Mouse (Mus musculus) neural tube, embryonic 14.5 days (tissue): ENCODE measurements around the gene Epha5. TPM values are rescaled to one million over a fixed set of nuclear protein-coding genes. Genes with fewer than 3 reads are reported as not detected.

Experiments used
- ATAC-seq: fragments of 200-750 bp; cut with Nextera tagmentation; 2 replicates; pipeline ENCODE4 v1.8.0; 2017; ENCODE audit warnings: low read depth, mild to moderate bottlenecking, moderate TSS enrichment, moderate library complexity
- H3K27ac ChIP-seq: fragments of 300-500 bp; sonication (generic); 2 replicates; pipeline ENCODE4 v1.5.1; 2014; ENCODE audit warnings: low read depth, mild to moderate bottlenecking, control low read depth, low read length, moderate library complexity, mixed read lengths
- H3K27me3 ChIP-seq: fragments of 300-500 bp; sonication (generic); 2 replicates; pipeline ENCODE4 v1.6.1; 2014; ENCODE audit warnings: low read length; ENCODE audit not compliant: control insufficient read depth, insufficient read depth
- H3K36me3 ChIP-seq: fragments of 300-500 bp; sonication (generic); 2 replicates; pipeline ENCODE4 v1.6.1; 2014; ENCODE audit warnings: low read length, mixed read lengths; ENCODE audit not compliant: control insufficient read depth, insufficient read depth
- H3K4me1 ChIP-seq: fragments of 300-500 bp; sonication (generic); 2 replicates; pipeline ENCODE4 v1.6.1; 2014; ENCODE audit warnings: low read length; ENCODE audit not compliant: control insufficient read depth, insufficient read depth
- H3K4me2 ChIP-seq: fragments of 300-500 bp; sonication (generic); 2 replicates; pipeline ENCODE4 v1.6.1; 2014; ENCODE audit warnings: mild to moderate bottlenecking, low read depth, low read length, control low read depth
- H3K4me3 ChIP-seq: fragments of 300-500 bp; sonication (generic); 2 replicates; pipeline ENCODE4 v1.5.1; 2014; ENCODE audit warnings: low read depth, low read length, control low read depth, mixed read lengths
- H3K9ac ChIP-seq: fragments of 300-500 bp; sonication (generic); replicated peaks from 2 replicates; pipeline ENCODE4 v1.6.1; 2014; ENCODE audit warnings: low read depth, mild to moderate bottlenecking, control low read depth, low read length, mixed read lengths
- H3K9me3 ChIP-seq: fragments of 300-500 bp; sonication (generic); 2 replicates; pipeline ENCODE4 v1.6.1; 2016; ENCODE audit warnings: low read length; ENCODE audit not compliant: control insufficient read depth
- WGBS: fragments of 180-500 bp; shearing (Covaris S2); extraction: QIAGEN DNeasy Blood & Tissue Kit; methylation state at CpG from one replicate; pipeline ENCODE4 v1.1.7; 2014; 5-methylcytosine and 5-hydroxymethylcytosine counted together
- polyA plus RNA-seq: library from polyadenylated mRNA; unstranded; fragments of >200 nt; fragmentation: Nextera tagmentation; extraction: Ambion mirVana; gene quantifications from 2 replicates; pipeline ENCODE4 v1.2.1, GENCODE M21; 2014

Epha5 gene
- polyA plus RNA-seq, 1 experiment from 2014 or later: 66.8 TPM

DNA sequence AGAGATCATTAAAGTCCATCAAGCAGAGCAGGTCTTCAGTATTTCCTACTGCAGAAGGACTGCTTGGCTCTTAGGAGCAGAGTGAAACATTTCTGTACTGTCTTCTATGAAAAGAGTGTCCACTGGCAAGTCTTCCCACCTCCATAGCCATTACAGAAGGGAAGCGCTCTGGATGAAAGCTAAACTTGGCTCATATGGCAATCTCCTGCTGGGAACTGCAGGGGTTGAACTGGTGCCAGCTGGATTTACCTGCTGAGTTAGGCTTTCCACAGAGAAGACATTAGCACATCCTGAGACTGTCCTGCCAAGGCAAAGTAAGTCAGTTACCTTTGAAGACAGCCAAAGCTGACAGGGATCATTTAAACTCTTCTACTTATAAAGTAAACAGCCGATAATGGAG is 8.8 kb downstream of the Epha5 start:
- H3K4me3 ChIP-seq: no peak overlapping the region
- no peaks in the 10 kb centered on the region for H3K4me1 ChIP-seq
- no peak overlapping the region for H3K4me2 ChIP-seq
- WGBS: 43% methylated on average over 2 of the region's 2 CpGs
- H3K9me3 ChIP-seq: no peaks in the 10 kb centered on the region
- no peaks in the 10 kb centered on the region for H3K36me3 ChIP-seq
- peaks cover 5% of the 10 kb centered on the region for H3K27me3 ChIP-seq
- ATAC-seq: no peak
- no peak overlapping the region for H3K9ac ChIP-seq
- H3K27ac ChIP-seq: no peak overlapping the region

- no peak overlapping the region for H3K4me3 ChIP-seq
- H3K4me2 ChIP-seq: no peak overlapping the region
- no peaks in the 10 kb centered on the region for H3K36me3 ChIP-seq
- H3K4me1 ChIP-seq: no peaks in the 10 kb centered on the region
- no peaks in the 10 kb centered on the region for H3K9me3 ChIP-seq
- H3K9ac ChIP-seq: no peak overlapping the region
- H3K27me3 ChIP-seq: no peaks in the 10 kb centered on the region
- H3K27ac ChIP-seq: no peak overlapping the region
- 67% methylated on average over 1 of the region's 1 CpGs for WGBS
- no peak for ATAC-seq
These were observed 20.1 kb downstream of the Epha5 start for GRCm38 (mm10) chr5:84397085-84397484.

GRCm38 (mm10) chr5:84365334-84365733 is 51.8 kb downstream of the Epha5 start:
- 49% methylated on average over 5 of the region's 5 CpGs for WGBS
- Histone ChIP-seq H3K36me3 (no peaks in the 10 kb centered on the region), H3K9ac (no peak overlapping the region), H3K9me3 (no peaks in the 10 kb centered on the region), H3K4me2 (no peak overlapping the region), H3K4me1 (no peaks in the 10 kb centered on the region), H3K27ac (no peak overlapping the region), H3K4me3 (no peak overlapping the region), H3K27me3 (no peaks in the 10 kb centered on the region)
- no peak; the same call in 1 of the 2 replicates for ATAC-seq

- no peak for ATAC-seq
- 69% methylated on average over 3 of the region's 3 CpGs for WGBS
These were observed 57.8 kb downstream of the Epha5 start for GRCm38 (mm10) chr5:84359430-84359829.

DNA sequence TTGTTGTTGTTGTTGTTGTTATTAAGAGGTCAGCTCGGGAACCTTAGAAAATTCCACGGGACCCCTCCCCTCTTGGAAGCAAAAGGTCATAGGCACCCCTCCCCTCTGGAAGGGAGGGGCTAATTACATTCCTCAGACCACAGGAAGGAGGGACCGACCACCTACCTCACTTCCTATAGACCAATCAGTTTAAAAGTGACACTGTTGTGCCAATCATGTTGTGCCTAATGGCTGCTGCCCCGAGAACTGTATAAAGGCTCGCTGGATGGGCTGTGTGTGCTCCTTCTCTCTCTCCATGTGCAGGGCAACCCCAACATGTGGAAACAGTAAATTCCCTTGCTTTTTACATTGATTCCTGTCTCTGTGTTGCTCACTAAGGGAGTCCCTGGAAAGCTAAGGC is 64.1 kb downstream of the Epha5 start:
- Histone ChIP-seq H3K36me3 (no peaks in the 10 kb centered on the region), H3K27me3 (no peaks in the 10 kb centered on the region), H3K9ac (no peak overlapping the region), H3K4me3 (no peak overlapping the region), H3K4me1 (no peaks in the 10 kb centered on the region), H3K27ac (no peak overlapping the region), H3K4me2 (no peak overlapping the region), H3K9me3 (no peaks in the 10 kb centered on the region)
- no peak for ATAC-seq
- WGBS: 82% methylated on average over 5 of the region's 5 CpGs

More at GRCm38 (mm10) chr5:84359430-84359829, 57.8 kb downstream of the Epha5 start:
- H3K9ac ChIP-seq: no peak overlapping the region
- no peak overlapping the region for H3K4me2 ChIP-seq
- no peak overlapping the region for H3K27ac ChIP-seq
- H3K27me3 ChIP-seq: no peaks in the 10 kb centered on the region
- no peaks in the 10 kb centered on the region for H3K4me1 ChIP-seq
- H3K4me3 ChIP-seq: no peak overlapping the region
- H3K36me3 ChIP-seq: no peaks in the 10 kb centered on the region
- H3K9me3 ChIP-seq: no peaks in the 10 kb centered on the region

- no peaks in the 10 kb centered on the region for H3K36me3 ChIP-seq
- no peaks in the 10 kb centered on the region for H3K9me3 ChIP-seq
- H3K27me3 ChIP-seq: no peaks in the 10 kb centered on the region
- ATAC-seq: no peak
- no peak overlapping the region for H3K4me2 ChIP-seq
- H3K4me3 ChIP-seq: no peak overlapping the region
- H3K9ac ChIP-seq: no peak overlapping the region
- H3K27ac ChIP-seq: no peak overlapping the region
- WGBS: 87% methylated on average over 2 of the region's 2 CpGs
- H3K4me1 ChIP-seq: no peaks in the 10 kb centered on the region
These were observed 70.3 kb downstream of the Epha5 start for GRCm38 (mm10) chr5:84346728-84347499.

DNA sequence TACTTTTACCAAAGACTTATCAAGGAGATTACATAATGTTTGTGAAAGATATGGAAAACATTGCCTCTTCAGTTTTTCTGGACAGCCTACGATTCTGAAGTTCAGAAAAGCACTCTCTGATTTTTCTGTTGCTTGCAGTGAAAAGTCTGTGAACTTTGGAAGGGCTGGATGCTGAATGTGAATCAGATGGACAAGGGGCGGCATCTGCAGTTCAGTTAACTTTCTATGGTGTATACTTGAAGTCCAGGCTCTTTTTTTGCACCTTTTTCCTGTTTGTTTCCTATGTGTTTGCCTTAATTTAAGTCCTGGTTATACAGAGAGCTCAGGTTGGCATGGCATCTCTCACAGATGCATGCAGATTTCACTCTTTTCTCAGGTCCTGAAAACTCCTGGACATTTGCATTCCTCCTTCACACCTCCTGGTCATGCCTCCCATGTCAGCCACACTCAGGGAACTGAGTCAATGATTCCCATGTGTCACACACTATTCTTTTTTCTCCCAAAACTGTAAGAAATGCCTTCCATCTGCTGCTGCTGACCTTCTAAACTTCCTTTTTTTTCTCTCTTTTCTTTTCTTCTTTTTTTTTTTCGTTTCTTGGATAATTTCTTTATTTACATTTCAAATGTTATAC is 81.2 kb downstream of the Epha5 start:
- no peaks in the 10 kb centered on the region for H3K9me3 ChIP-seq
- no peaks in the 10 kb centered on the region for H3K27me3 ChIP-seq
- H3K9ac ChIP-seq: no peak overlapping the region
- H3K4me1 ChIP-seq: no peaks in the 10 kb centered on the region
- H3K4me3 ChIP-seq: no peak overlapping the region
- H3K36me3 ChIP-seq: no peaks in the 10 kb centered on the region
- no peak for ATAC-seq
- 83% methylated on average over 3 of the region's 3 CpGs for WGBS
- H3K27ac ChIP-seq: no peak overlapping the region
- H3K4me2 ChIP-seq: no peak overlapping the region

- WGBS: 80% methylated on average over 6 of the region's 6 CpGs
- Histone ChIP-seq H3K4me1 (no peaks in the 10 kb centered on the region), H3K27me3 (no peaks in the 10 kb centered on the region), H3K9me3 (no peaks in the 10 kb centered on the region), H3K4me3 (no peak overlapping the region), H3K9ac (no peak overlapping the region), H3K27ac (no peak overlapping the region), H3K4me2 (no peak overlapping the region), H3K36me3 (no peaks in the 10 kb centered on the region)
- ATAC-seq: no peak
These were observed 82.7 kb downstream of the Epha5 start for GRCm38 (mm10) chr5:84334481-84334880.

DNA sequence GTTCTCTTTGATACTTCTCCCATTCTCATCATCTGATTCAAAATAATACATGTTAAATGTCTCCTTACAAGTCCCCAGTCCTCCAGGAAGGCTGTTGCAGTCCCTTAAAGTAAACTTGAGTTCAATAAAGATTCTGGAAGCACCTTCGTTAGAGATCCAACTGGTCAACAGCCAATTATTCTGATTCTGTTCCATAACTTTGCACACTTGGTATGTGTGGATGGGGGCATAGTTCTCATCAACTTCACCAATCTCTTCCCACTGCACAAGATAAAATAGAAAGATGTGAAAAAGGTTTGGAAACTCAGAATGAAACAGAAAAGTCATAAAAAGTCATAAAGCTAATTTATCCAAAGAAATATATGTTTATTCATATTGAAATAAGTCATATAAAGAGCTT is 85.6 kb downstream of the Epha5 start:
- Histone ChIP-seq H3K4me3 (no peak overlapping the region), H3K9me3 (no peaks in the 10 kb centered on the region), H3K27ac (no peak overlapping the region), H3K9ac (no peak overlapping the region), H3K4me2 (no peak overlapping the region), H3K36me3 (no peaks in the 10 kb centered on the region), H3K4me1 (no peaks in the 10 kb centered on the region), H3K27me3 (no peaks in the 10 kb centered on the region)
- no peak for ATAC-seq
- 88% methylated on average over 1 of the region's 1 CpGs for WGBS
